In the genomic region with DNA sequence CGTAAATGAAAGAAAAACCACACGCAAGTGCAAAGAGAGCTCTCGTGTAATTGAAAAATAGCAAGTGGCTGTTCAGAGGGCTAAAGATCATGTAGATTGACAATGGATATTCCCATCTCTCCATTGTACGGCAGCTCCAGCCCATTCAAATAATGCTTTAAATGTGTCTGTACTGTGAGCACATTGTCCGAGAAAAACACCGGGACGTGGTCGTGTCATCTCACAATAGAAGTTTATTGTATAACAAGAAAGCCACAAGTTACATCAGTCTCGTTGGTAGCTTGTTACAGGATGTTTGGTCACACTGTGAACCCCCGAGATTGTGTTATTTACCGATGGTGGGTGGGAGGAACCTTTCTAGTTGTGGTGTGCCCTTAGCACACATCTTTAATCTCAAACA, we compare ENCODE assay signal across 7 mouse cellular contexts. TPM values are rescaled to one million over a fixed set of nuclear protein-coding genes. Genes with fewer than 3 reads are reported as not detected.
DNase-seq lines count a peak whose midpoint lies in the region; ATAC-seq and TF ChIP-seq lines count a peak whose summit lies in the region.

No protein-coding gene starts in this region.

- no peak for DNase-seq in lung, postnatal 0 days (ENCODE audit: low spot score)
- DNase-seq in lung, postnatal 36 days: no peak
- no peak for DNase-seq in retina, embryonic 14.5 days (ENCODE audit: low spot score)
- no peak for DNase-seq in left cerebral cortex, postnatal 10 days (ENCODE audit: extremely low spot score in 1 of 2, low spot score in 2 of 2)

- peak overlapping the region; percentile 81 for H3K4me2 ChIP-seq in lung, postnatal 0 days (replicated peaks; ENCODE audit: low read depth, low read length)
- H3K4me2 ChIP-seq in embryonic facial prominence, embryonic 15.5 days (replicated peaks): peak overlapping the region; percentile 69
- peak overlapping the region; percentile 68 for H3K4me2 ChIP-seq in limb, embryonic 13.5 days (replicated peaks)
- peak overlapping the region; percentile 57 for H3K4me2 ChIP-seq in stomach, embryonic 14.5 days (replicated peaks; ENCODE audit: low read depth, low read length)

- H3K27me3 ChIP-seq in lung, postnatal 0 days (replicated peaks; ENCODE audit: insufficient read depth, low read length): no peaks in the 10 kb centered on the region
- H3K27me3 ChIP-seq in embryonic facial prominence, embryonic 15.5 days: no peaks in the 10 kb centered on the region
- no peaks in the 10 kb centered on the region for H3K27me3 ChIP-seq in limb, embryonic 13.5 days
- no peaks in the 10 kb centered on the region for H3K27me3 ChIP-seq in stomach, embryonic 14.5 days (ENCODE audit: control insufficient read depth, insufficient read depth, low read length)

- H3K36me3 ChIP-seq in lung, postnatal 0 days (ENCODE audit: insufficient read depth, low read length): no peaks in the 10 kb centered on the region; the same call in none of the 2 replicates
- H3K36me3 ChIP-seq in embryonic facial prominence, embryonic 15.5 days: peaks cover 35% of the 10 kb centered on the region
- peaks cover 47% of the 10 kb centered on the region for H3K36me3 ChIP-seq in limb, embryonic 13.5 days
- peaks cover 26% of the 10 kb centered on the region for H3K36me3 ChIP-seq in stomach, embryonic 14.5 days (ENCODE audit: control insufficient read depth, insufficient read depth, low read length)

- intact Hi-C loops in left cerebral cortex, postnatal 10 days (cut with DNase I): no loop called here

- TF ChIP-seq EP300 in lung, postnatal 0 days (IDR thresholded peaks at IDR 0.05): no peak

- H3K9me3 ChIP-seq in lung, postnatal 0 days (ENCODE audit: low read length): no peaks in the 10 kb centered on the region
- no peaks in the 10 kb centered on the region for H3K9me3 ChIP-seq in embryonic facial prominence, embryonic 15.5 days (replicated peaks)
- no peaks in the 10 kb centered on the region for H3K9me3 ChIP-seq in limb, embryonic 13.5 days
- H3K9me3 ChIP-seq in stomach, embryonic 14.5 days (ENCODE audit: control insufficient read depth, low read depth, low read length): no peaks in the 10 kb centered on the region

- peak overlapping the region; percentile 70 for H3K4me3 ChIP-seq in lung, postnatal 0 days (ENCODE audit: low read depth, low read length)
- H3K4me3 ChIP-seq in embryonic facial prominence, embryonic 15.5 days (replicated peaks): peak overlapping the region; percentile 70
- H3K4me3 ChIP-seq in limb, embryonic 13.5 days: peak overlapping the region; percentile 69
- peak overlapping the region; percentile 63 for H3K4me3 ChIP-seq in stomach, embryonic 14.5 days (ENCODE audit: low read depth, low read length)

- no peak for TF ChIP-seq CTCF in lung, postnatal 0 days (IDR thresholded peaks at IDR 0.05)

- H3K4me1 ChIP-seq in lung, postnatal 0 days (ENCODE audit: insufficient read depth, low read depth, low read length): no peaks in the 10 kb centered on the region
- H3K4me1 ChIP-seq in embryonic facial prominence, embryonic 15.5 days: peaks cover 20% of the 10 kb centered on the region
- H3K4me1 ChIP-seq in limb, embryonic 13.5 days: peaks cover 21% of the 10 kb centered on the region
- H3K4me1 ChIP-seq in stomach, embryonic 14.5 days (ENCODE audit: control insufficient read depth, insufficient read depth, low read length): peaks cover 12% of the 10 kb centered on the region

- WGBS in lung, postnatal 0 days: 5% methylated on average over 11 of the region's 11 CpGs
- 5% methylated on average over 11 of the region's 11 CpGs for WGBS in embryonic facial prominence, embryonic 15.5 days
- 11% methylated on average over 11 of the region's 11 CpGs for WGBS in limb, embryonic 13.5 days
- 7% methylated on average over 11 of the region's 11 CpGs for WGBS in stomach, embryonic 14.5 days

- peak overlapping the region; percentile 96 for H3K27ac ChIP-seq in lung, postnatal 0 days (ENCODE audit: low read length)
- H3K27ac ChIP-seq in embryonic facial prominence, embryonic 15.5 days (replicated peaks): peak overlapping the region; percentile 97
- H3K27ac ChIP-seq in limb, embryonic 13.5 days: peak overlapping the region; percentile 94
- H3K27ac ChIP-seq in stomach, embryonic 14.5 days (ENCODE audit: low read length): peak overlapping the region; percentile 94

- H3K9ac ChIP-seq in lung, postnatal 0 days (replicated peaks; ENCODE audit: low read depth): peak overlapping the region; percentile 74
- H3K9ac ChIP-seq in embryonic facial prominence, embryonic 15.5 days: peak overlapping the region; percentile 79
- peak overlapping the region; percentile 85 for H3K9ac ChIP-seq in limb, embryonic 13.5 days
- H3K9ac ChIP-seq in stomach, embryonic 14.5 days (replicated peaks; ENCODE audit: low read depth, low read length): peak overlapping the region; percentile 72

- no peak for ATAC-seq in lung, postnatal 0 days
- ATAC-seq in embryonic facial prominence, embryonic 15.5 days (ENCODE audit: insufficient number of reproducible peaks, low FRiP score, low TSS enrichment, low read depth): no peak
- no peak for ATAC-seq in limb, embryonic 13.5 days (ENCODE audit: low FRiP score, low read depth)
- ATAC-seq in stomach, embryonic 14.5 days (ENCODE audit: insufficient number of reproducible peaks, insufficient read depth, low FRiP score, low read depth): no peak

RNA-seq across cellular contexts. Expression of a gene that starts 0.6 kb away (rescaled TPM):
- 31.3 and 35.1 TPM in 2 replicates for polyA plus RNA-seq in lung, postnatal 0 days (2015; fragmentation: Nextera tagmentation; extraction: Ambion mirVana)
- polyA plus RNA-seq in embryonic facial prominence, embryonic 15.5 days (2015; fragmentation: Nextera tagmentation; extraction: Ambion mirVana): 52.2 and 54.4 TPM in 2 replicates
- polyA plus RNA-seq in limb, embryonic 13.5 days (2015; fragmentation: Nextera tagmentation; extraction: Ambion mirVana): 63.5 and 64.6 TPM in 2 replicates
- 54.5 and 58.5 TPM in 2 replicates for polyA plus RNA-seq in stomach, embryonic 14.5 days (2014; fragmentation: Nextera tagmentation; extraction: Ambion mirVana)
- total RNA-seq in left cerebral cortex, postnatal 10 days (2021): 10 to 100 TPM; 29.0 to 30.0 TPM

RNA-seq across cellular contexts. Expression of a gene that starts 0.9 kb away (rescaled TPM):
- polyA plus RNA-seq in lung, postnatal 0 days (2015; fragmentation: Nextera tagmentation; extraction: Ambion mirVana): 13.0 and 14.9 TPM in 2 replicates
- 40.6 and 44.5 TPM in 2 replicates for polyA plus RNA-seq in embryonic facial prominence, embryonic 15.5 days (2015; fragmentation: Nextera tagmentation; extraction: Ambion mirVana)
- polyA plus RNA-seq in limb, embryonic 13.5 days (2015; fragmentation: Nextera tagmentation; extraction: Ambion mirVana): 55.1 and 56.8 TPM in 2 replicates
- 46.1 and 46.2 TPM in 2 replicates for polyA plus RNA-seq in stomach, embryonic 14.5 days (2014; fragmentation: Nextera tagmentation; extraction: Ambion mirVana)
- total RNA-seq in left cerebral cortex, postnatal 10 days (2021): 10 to 100 TPM; 19.9 to 20.3 TPM

RNA-seq across cellular contexts. Expression of a gene that starts 22.0 kb away (rescaled TPM):
- polyA plus RNA-seq in lung, postnatal 0 days (2015; fragmentation: Nextera tagmentation; extraction: Ambion mirVana): 236 and 247 TPM in 2 replicates
- 197 and 201 TPM in 2 replicates for polyA plus RNA-seq in embryonic facial prominence, embryonic 15.5 days (2015; fragmentation: Nextera tagmentation; extraction: Ambion mirVana)
- polyA plus RNA-seq in limb, embryonic 13.5 days (2015; fragmentation: Nextera tagmentation; extraction: Ambion mirVana): 230 and 244 TPM in 2 replicates
- polyA plus RNA-seq in stomach, embryonic 14.5 days (2014; fragmentation: Nextera tagmentation; extraction: Ambion mirVana): 245 and 254 TPM in 2 replicates
- 100 to 1,000 TPM in 1 of 2 experiments, 10 to 100 TPM in 1; 98.2 to 104 TPM for total RNA-seq in left cerebral cortex, postnatal 10 days (2021)

RNA-seq across cellular contexts. Expression of a gene that starts 53.2 kb away (rescaled TPM):
- polyA plus RNA-seq in lung, postnatal 0 days (2015; fragmentation: Nextera tagmentation; extraction: Ambion mirVana): 201 and 206 TPM in 2 replicates
- 292 and 297 TPM in 2 replicates for polyA plus RNA-seq in embryonic facial prominence, embryonic 15.5 days (2015; fragmentation: Nextera tagmentation; extraction: Ambion mirVana)
- 362 and 384 TPM in 2 replicates for polyA plus RNA-seq in limb, embryonic 13.5 days (2015; fragmentation: Nextera tagmentation; extraction: Ambion mirVana)
- polyA plus RNA-seq in stomach, embryonic 14.5 days (2014; fragmentation: Nextera tagmentation; extraction: Ambion mirVana): 362 and 409 TPM in 2 replicates
- 100 to 1,000 TPM; 264 to 272 TPM for total RNA-seq in left cerebral cortex, postnatal 10 days (2021)

RNA-seq across cellular contexts. Expression of a gene that starts 59.0 kb away (rescaled TPM):
- polyA plus RNA-seq in lung, postnatal 0 days (2015; fragmentation: Nextera tagmentation; extraction: Ambion mirVana): 11.4 and 12.4 TPM in 2 replicates
- polyA plus RNA-seq in embryonic facial prominence, embryonic 15.5 days (2015; fragmentation: Nextera tagmentation; extraction: Ambion mirVana): 25.9 and 27.1 TPM in 2 replicates
- polyA plus RNA-seq in limb, embryonic 13.5 days (2015; fragmentation: Nextera tagmentation; extraction: Ambion mirVana): 36.8 and 36.9 TPM in 2 replicates
- polyA plus RNA-seq in stomach, embryonic 14.5 days (2014; fragmentation: Nextera tagmentation; extraction: Ambion mirVana): 26.8 and 29.2 TPM in 2 replicates
- 10 to 100 TPM; 19.2 to 20.2 TPM for total RNA-seq in left cerebral cortex, postnatal 10 days (2021)
